Mouse (Mus musculus) MEL (cell line): ENCODE results near the gene Hsf3.

Experiments
- CHD1 ChIP-seq: IDR thresholded peaks from 2 replicates; pipeline ENCODE4 v1.6.1; 2012; ENCODE audit warnings: low read depth, mild to moderate bottlenecking, inconsistent platforms, low read length, improper control_type of control experiment
- CTCF ChIP-seq, 3 experiments: IDR thresholded peaks in 2 of 3; conservative IDR thresholded peaks in 1 of 3; 2 replicates each; pipeline ENCODE4 v1.5.1; 2011 to 2012; ENCODE audit warnings: low read length in 3 of 3, low read depth in 2 of 3, mild to moderate bottlenecking in 2 of 3, improper control_type of control experiment in 1 of 3, inconsistent platforms in 1 of 3, mixed read lengths in 1 of 3, moderate library complexity in 1 of 3; ENCODE audit not compliant: control insufficient read depth in 1 of 3, insufficient read depth in 1 of 3, poor library complexity in 1 of 3, severe bottlenecking in 1 of 3
- GATA1 ChIP-seq: IDR thresholded peaks from 2 replicates; pipeline ENCODE4 v1.6.1; 2011; ENCODE audit warnings: low read depth, low read length, improper control_type of control experiment
- MAZ ChIP-seq: IDR thresholded peaks from 2 replicates; pipeline ENCODE4 v1.6.1; 2012; ENCODE audit warnings: low read depth, mild to moderate bottlenecking, inconsistent platforms, low read length, improper control_type of control experiment

DNA sequence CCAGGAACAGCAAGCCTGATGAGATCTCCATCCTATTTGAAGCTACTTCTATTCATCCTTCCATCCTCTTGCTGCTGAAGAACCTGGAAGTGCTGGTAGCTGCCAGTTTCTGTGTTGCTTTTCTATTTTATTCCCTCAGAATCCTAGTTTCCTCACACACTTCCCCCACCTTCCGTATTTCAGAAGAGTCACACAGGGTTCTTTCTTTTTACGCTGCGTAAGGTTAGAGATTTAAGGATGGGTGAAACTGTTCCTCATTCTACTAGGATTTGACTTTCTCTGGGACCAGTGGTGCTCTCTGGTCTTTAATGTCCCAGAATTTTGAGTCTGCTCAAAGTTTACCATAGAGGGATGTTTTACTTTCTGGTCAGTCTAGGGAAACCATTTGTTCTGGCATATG lies 162.8 kb downstream of the Hsf3 start, which contains the start of gene Vsig4:
- TF ChIP-seq CTCF (IDR thresholded peaks at IDR 0.05 in 2 of 3, conservative IDR thresholded peaks at IDR 0.05 in 1 of 3; ENCODE audit: control insufficient read depth in 1 of 3, insufficient read depth in 1 of 3, low read depth in 2 of 3, low read length in 3 of 3, poor library complexity in 1 of 3, severe bottlenecking in 1 of 3), result no peak
- TF ChIP-seq MAZ, result no peak
- TF ChIP-seq GATA1, result no peak
- no peak for TF ChIP-seq CHD1
